Mouse (Mus musculus) urinary bladder, postnatal 14 days (tissue): ENCODE results near the gene Tbxas1.
A peak's percentile ranks its signal among the peaks of the same experiment; 100 is the strongest.

Experiments used
- DNase-seq: peaks from one replicate; pipeline ENCODE4 v3.0.0; 2021; ENCODE audit warnings: low spot score

Gene Tbxas1

DNA sequence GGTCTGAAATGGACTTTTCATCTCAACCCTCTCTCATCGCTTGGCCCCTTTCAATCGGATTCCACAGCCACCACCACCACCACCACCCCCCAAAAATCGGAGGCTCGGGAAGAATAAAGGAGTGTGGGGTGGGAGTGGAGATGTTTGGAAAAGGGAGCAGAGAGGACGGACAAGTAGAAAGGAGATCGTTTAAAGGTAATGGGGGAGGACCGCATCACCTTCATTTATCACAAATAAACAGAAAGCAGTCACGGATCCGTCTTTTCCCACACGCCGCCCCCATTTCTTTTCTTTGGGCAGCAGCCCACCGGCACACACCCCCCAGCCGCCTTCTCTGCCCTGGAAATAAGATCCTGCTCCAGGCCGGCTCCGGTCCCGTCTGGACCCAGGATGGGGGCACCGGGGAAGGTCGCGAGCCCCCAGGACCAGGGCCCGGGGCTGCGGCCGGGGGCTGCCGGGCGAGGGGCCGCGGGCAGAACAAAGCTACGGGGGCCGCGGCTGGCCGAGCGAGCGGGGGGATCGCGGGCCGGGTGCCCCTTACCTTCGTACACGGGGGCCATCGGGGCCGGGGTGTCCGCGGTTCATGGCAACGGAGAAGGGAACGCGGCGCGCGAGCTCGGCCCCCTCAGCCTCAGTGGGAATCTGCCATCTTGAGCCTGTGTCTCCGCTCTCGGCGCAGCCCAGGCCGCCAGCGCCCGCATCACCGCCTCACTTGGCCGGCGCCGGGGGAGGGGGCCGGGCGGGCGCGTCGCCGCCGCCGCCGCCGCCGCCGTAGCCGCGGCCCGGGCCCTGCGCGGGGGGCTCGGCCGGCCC lies at the start of gene Tbxas1:
Tbxas1 (plus strand) TSS at position 147 of the 813 bp plus-strand sequence.
- DNase-seq = peak; percentile 43

DNA sequence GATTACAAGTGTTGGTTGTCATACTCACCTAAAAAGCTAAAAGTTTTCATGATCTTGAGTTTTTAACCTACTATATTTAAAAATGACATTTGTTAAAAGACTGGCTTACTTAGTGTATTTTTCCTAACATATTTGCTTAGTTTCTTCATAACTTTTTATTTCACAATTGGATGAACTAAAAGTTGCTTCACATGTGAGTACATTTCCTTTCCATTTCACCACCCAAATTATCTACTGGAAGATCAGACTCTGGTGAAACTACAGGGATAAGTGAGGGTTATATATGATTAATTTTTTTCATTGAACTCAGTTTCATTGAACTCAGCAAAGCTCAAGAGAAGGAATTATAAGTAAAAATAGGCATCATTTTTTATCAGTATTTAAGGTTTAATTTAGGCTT lies 49.3 kb upstream of the Tbxas1 start:
- no peak for DNase-seq

DNA sequence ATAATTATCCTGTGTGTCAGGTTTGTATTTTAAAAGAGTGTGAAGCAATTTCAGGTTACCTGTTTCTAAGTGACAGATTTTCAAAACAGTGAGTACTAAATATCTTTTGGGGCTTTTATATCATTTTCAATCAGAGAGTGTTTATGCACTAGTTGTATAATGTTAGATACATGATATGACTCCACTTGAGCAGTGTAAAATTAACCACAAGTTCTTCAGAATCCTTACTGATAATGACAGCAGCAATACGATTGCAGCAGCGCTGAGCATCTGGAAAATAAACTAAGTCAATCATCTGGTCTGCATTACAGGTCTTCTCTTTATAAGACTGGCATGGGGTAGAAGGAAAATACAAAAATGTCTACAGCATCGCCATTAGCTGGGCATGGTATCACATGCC lies 48.3 kb upstream of the Tbxas1 start:
- DNase-seq = no peak

DNA sequence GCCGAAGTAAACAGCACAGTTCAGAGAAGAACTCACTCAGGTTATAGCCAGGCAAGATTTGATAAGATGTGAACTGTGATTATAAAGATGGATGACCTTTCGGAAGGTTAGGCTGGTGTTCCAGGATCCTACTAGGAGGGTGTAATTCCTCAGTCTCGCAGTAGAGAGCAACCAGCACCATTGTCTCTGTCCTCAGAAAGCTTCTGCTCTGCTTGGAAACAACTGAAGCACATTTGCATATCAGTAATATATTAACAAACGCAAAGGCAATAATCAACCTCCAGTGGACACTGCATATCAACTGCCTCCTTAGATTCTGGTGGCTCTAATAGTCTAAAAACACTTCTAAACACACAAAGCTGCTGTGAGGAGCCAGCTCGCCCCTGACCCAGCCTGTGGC lies 47.8 kb upstream of the Tbxas1 start:
- DNase-seq = no peak

DNA sequence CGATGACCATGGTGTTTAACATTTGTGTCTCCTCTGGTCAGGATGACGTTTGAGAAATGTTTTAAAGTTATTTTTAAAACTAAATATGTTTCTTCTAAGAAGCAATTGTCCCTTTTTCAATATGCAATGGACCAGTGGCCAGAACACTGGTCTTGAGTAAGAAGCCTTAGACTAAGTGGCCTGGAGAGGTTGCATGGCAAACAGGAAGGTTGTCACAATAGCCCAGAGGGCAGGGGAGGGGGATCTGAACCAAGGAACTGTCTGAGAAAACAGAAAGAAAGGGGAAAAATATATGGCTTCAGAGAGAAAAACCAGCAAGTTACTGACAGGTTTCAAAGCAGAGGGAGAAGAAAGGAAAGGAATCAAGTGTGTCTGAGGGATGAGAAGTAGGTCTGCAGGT lies 47.0 kb upstream of the Tbxas1 start:
- DNase-seq = no peak

DNA sequence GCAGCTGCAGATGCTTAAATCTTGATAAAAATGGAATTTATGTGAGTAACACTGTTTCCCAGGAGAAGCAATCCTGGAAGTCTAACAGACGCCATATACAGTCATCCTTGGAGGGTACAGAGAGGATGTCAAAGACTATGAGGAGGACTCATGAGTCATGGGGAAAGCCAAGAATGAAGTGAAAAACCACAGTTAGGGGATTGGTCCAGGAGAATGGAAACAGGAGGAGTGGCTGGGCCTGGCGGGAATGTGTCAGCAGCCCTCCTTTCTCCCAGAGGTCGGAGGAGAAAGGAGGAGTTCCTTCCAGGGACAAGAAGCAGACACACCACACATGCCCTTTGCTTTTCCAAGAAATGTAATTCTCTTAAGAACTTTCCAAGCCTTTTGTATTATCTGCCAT lies 45.8 kb upstream of the Tbxas1 start:
- no peak for DNase-seq

DNA sequence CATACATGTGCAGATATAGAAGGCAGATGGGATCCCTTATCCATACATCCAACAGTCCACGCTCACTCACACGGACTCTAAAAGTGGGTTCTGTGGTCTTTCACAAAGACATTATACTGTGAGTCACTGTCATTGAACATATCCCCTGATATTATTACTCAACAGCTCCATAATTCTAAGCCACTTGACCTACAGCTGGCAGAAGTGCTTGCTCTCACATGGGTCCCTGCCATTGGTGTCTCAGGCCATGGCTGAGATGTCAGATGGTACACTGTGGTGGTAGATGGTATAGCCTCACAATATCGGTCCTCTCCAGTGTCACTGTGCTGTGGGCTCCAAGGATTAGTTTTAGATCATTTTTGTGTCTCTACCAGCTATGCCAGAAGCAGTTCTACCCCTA lies 41.5 kb upstream of the Tbxas1 start:
- no peak for DNase-seq

DNA sequence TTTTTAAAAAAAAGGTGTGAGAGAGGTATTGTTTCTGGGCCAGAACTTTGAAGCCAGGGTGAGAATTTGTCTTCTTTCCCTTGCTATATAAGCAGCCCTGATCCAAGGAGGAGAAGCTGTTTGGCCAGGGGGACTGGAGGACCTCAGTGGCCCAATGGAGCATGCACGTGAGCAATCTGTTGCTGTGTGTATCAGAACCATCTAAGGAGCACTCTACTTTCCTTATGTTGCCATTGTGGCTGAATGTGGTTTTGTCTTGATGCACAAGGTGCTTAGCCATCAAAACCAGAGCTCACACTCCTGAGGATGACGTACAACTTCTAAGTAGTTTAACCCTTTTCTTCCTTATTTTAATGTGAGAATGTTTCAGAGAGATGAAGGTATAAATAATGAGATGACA lies 40.5 kb upstream of the Tbxas1 start:
- no peak for DNase-seq

DNA sequence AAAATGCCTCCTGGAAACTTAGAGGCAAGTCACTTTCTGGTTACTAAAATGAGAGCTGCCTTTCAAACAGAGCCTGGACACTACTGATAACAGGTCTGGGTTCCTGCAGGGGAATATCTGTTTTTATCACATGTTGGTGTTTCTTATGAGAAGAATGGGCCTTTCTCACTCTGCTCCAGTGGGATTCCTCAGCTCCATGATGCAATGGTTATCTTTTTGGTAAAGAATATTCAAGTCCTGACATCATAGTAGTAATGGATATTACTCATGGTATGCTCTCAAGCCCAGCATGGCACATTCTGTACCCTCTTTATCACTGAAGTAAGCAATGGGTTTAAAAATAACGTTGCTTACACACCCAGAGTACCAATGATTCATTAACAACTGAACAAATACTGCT lies 40.0 kb upstream of the Tbxas1 start:
- no peak for DNase-seq

DNA sequence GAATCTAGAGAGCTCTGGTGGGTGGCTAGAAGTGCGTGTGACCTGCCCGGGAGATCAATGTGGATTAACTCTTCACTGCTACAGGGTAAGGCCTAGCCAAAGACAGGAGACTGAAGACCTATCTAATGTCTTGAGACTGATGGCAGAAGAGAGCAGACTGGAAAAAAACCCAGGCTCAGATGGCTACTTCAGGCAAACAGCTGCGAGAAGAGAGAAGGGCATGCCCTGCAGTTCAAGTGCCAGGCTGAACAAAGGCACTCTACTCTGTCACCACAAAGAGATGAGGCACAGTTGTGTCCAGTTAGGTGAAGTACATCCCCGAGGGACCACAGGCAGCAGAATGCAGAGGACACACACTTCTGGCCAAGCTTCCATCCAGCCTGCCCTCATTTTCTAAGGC lies 37.1 kb upstream of the Tbxas1 start:
- no peak for DNase-seq

DNA sequence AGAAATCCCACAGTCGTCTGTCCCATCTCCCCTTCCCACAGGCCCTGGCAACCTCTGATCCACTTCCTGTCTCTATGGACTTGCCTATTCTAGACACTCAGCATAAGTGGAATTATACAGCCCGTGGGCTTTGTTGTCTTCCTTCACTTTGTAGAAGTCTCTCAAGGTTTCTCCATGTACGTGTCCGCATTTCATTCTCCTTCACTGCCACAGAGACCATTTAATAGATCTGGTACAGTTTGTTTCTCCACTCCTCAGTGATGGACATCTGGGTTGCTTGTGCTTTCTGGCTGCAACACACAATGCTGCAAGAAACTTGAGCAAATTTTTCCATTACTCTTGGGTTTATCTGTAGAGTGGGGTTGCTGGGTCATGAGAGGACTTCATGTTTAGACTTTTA lies 35.3 kb upstream of the Tbxas1 start:
- DNase-seq = no peak

DNA sequence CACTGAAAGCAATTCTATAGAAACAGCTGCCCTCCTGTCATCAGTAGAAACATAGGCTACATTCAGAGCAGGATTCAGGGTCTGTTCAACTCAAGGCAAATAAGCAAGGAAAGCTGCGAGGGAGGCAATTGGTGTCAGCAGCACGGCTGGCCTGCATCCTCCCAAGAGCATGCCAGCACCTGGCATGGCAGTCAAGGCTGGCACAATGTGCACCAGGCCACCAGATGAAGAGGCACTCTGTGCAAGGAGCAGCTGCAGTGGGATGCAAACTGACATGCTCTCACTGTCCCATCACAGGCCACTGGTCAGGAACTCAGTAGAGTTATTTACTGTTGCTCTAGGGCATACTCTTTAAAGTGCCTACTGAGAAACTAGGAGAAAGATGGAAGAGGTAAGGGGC lies 34.8 kb upstream of the Tbxas1 start:
- DNase-seq = no peak

DNA sequence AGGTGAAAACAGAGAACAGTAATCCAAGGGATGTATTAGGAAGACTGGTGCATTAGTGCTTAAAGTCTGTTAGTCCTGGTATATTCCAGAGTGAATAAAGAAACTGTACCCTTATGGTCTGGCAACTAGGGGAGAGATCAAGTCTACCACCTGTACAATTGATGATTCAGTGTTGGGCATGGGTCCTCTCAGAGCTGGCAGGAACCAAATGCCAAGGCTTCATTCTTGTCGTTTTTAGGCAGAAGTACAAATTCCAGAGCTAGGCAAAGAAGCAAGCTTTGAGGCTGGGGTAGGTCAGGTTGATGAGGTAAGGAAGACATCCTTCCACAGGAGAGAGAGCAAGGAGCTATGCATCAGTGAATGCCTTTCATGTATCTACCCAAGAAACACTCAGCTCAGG lies 34.4 kb upstream of the Tbxas1 start:
- DNase-seq = no peak

DNA sequence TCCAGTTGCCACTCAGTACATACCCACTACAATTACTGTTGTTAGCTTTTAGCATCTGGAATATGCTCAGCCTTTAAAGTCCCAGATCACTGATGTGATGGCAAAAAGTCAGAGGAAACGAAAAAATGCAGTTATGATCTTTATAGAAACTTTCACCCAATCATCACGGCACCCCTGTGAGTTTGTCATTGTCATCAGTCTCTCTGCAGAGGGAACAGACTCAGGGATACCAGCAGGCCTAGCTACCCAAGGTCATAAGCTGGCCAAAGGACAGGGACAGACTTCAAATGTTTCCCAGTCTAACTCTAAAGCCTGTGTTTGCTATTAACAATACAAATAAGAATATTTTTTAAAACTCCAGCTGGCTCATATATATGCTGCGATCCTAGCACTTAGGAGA lies 33.7 kb upstream of the Tbxas1 start:
- no peak for DNase-seq

DNA sequence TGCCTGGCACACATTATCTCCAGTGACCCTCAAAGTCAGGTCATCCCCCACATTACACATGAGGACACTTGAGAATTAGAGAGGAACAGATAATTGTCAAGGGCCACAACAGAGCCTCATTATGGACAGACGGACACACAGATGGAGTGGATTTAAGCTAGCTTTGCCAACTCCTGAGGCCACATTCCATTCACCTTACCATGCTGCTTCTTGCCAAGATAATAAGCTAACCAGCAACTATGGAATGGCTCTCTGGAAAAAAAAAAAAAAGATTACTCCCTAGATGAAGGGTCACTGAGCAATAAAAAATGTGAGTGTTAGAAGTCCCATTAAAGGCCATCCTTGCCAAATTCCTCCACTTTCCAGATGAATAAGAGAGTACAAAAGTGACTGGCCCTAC lies 30.1 kb upstream of the Tbxas1 start:
- no peak for DNase-seq

DNA sequence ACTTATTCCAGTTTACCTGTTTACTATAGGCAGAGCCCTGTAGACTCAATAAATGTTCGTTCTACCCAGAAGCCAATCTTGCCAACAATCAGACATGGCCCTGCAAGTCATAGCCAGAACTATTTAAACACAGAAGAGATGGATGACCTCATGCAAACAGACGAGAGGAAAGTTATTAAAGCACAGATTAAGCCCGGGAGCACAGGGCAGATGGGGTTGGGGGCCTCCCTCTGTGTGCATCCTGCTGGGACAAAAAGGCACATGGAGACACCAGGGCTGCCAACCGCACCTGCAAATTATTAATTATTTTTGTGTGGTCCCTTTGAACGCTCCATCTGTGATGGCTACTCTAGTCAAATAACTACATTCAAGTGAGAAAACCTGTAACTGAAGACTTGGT lies 29.3 kb upstream of the Tbxas1 start:
- DNase-seq = no peak

DNA sequence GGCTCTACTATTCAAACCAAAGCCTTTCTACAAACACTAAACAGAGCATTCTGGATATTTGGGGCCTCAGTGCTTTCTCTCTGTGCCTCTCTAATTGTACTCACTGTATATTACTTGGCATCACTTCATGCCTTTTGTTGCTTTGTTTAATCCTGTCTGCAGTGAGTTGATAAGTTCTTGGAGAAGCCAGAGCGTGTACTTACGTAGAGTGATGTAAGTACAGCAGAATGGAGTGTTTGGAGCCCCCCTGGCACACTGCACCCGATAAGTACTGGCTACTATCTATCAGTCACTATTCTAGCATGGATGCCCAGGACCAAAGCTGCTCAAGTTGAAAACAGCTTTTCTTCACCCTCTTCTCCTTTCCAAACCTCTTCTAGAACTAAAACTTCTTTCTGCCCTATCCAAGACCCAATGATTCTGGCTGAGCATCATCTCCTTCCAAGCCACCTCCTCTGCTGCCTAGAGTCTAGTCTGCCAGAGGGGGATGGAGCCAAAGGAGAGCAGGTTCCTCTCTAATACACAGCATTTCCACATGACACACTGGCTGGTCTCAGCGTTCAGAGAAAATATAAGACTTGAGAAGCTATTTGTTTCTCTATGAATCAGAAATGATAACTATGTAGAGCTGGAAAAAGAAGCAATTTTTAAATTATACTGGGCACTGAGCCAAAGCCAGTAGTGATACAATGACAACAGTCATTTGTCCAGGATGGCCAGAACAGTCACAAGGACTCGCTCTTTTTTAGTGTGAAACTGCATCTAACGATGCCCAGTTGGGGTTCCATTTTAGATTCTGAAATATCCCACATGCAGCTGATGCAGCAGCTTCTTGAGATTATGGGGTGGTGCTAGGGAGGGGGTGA lies 28.6 kb upstream of the Tbxas1 start:
- DNase-seq = no peak

DNA sequence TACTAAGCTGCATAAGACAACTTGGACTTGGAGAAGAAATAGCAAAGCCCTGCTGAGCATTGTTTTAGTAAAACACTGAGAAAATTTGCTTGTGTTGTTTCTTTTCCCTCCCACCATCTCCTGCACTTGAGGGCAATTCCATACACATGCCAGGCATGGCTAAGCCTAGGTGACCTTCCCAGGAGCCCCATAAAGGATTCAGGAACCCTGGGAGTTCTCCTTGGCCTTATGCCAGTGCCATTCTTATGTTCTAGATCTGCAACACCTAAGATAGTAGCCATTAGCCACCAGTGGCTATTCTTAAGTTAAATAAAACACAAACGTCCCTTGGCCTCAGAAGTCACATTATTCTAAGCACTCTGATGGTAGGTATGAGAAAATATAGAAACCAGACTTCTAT lies 27.8 kb upstream of the Tbxas1 start:
- DNase-seq = no peak

DNA sequence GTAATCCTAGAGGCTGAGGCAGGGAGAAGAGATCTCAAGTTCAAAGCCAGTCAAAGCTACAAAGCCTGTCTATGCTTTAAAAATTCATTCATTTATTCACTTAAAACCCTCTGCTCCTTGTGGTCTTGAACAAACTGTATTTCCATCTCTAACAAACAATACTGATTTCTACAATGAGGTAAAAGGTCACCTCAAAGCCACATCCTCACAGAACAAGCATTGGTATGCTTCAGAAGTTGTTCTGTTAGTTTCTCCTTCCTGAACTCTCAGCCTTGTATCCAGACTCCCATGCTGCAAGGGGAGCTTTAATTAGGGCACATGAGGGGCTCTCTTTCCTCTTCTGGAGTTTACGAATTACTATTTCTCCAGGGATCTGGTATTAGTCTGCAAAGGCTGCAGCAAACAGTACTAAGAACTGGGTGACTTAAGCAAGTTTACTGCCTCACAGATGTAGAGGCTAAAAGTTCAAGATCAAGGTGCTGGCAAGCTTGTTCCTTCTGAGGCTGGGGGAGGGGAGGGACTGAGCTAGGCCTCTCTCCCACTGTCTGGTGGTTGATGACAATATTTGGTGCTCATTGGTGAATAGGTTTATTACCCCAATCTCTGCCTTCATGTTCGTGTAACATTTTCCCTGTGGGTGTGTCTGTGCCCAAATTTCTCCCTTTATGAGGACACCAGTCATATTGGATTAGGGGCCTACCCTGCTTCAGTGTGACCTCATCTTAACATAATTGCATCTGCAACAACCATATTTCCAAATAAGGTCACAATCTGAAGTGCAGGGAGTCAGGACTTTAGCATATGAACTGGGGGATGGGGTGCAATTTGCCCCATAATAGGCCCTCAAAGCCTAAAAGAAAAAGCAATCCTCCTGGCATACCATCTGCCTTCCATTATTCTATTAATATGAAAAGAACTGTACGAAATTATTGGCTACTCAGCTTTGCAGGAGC lies 27.0 kb upstream of the Tbxas1 start:
- no peak for DNase-seq

DNA sequence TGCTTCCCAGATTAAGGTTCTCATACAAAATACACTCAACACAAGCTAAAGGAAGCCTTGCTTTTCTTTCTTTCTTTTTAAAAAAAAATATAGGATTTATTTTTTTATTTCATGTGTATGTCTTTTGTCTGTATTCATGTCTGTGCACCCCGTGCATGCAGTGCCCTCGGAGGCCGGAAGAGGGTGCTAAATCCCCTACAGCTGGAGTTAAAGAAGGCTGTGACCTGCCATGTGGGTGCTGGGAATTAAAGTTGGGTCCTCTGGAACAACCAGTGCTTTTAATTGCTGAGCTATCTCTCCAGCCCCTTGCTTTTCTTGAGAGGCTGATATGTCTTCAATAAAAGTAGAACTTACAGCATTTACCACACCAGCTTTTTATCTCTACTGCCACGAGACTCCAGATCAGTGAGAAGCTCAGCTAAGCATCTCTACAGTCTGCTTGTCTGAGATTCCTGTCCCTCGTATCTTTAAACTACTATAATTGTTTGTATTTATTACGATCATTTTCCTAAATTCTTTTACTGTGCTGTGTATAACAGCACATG lies 24.4 kb upstream of the Tbxas1 start:
- no peak for DNase-seq

DNA sequence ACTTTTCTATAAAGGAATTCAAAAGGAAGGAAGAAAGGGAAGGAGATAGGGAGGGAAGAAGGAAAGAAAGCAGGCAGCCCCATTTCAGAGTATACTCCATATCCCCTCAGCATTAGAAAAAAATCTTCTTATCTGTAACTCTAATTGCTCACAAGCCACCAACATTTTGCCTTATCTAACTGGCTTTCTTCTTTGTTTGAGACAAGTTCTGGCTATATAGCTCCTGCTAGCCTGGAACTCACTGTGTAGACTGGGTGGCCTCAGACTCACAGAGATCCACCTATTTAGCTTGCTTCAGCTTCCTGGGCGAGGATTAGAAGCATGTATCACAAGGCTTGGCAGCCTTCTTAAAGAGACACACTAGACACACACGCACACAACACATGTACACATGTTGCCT lies 23.5 kb upstream of the Tbxas1 start:
- DNase-seq = no peak

DNA sequence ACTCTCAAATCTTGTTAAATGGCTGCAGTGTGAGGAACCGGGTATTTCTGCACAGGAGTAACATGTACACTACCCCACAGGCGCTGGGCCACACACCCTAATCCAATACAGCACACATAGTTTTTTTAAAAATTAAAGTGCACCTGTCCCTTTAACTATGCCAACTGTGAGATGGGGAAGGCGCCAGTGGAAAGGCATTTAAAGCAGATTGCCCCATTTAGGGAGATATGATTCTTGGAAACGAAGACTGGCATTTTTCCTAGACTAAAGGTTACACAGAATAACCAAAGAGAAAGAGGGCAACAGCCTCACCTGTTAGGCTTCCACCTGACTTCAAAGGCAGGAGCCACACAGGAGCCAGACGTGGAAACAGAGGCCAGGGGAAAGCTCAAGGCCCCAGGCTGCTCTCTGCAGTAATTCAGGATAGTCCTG lies 21.6 kb upstream of the Tbxas1 start:
- no peak for DNase-seq
